8 mouse cellular contexts compared by ENCODE assay signal in genomic region chr11:96823471-96823837, GRCm38 (mm10). TPM values are rescaled to one million over a fixed set of nuclear protein-coding genes. Genes with fewer than 3 reads are reported as not detected.
A peak's percentile ranks its signal among the peaks of the same experiment; 100 is the strongest.
DNase-seq lines count a peak whose midpoint lies in the region; ATAC-seq and TF ChIP-seq lines count a peak whose summit lies in the region.

No protein-coding gene starts in this region.

- intact Hi-C loops in gastrocnemius, postnatal 14 days (cut with DNase I; ENCODE audit: low total_unique reads) = no loop called here

- 5% methylated on average over 13 of the region's 13 CpGs for WGBS in kidney, embryonic 16.5 days
- 15% methylated on average over 13 of the region's 13 CpGs for WGBS in bone marrow, adult 2 months
- 17% methylated on average over 9 of the region's 13 CpGs for WGBS in heart, embryonic 14.5 days
- 19% methylated on average over 13 of the region's 13 CpGs for WGBS in liver, postnatal 0 days (ENCODE audit: insufficient replicate concordance)

- H3K27me3 ChIP-seq in kidney, embryonic 16.5 days (ENCODE audit: insufficient read depth, low read length) = no peaks in the 10 kb centered on the region
- H3K27me3 ChIP-seq in heart, embryonic 14.5 days (ENCODE audit: control insufficient read depth, insufficient read depth, low read length) = no peaks in the 10 kb centered on the region
- no peaks in the 10 kb centered on the region for H3K27me3 ChIP-seq in liver, postnatal 0 days (ENCODE audit: insufficient read depth, low read length)

- H3K9ac ChIP-seq in kidney, embryonic 16.5 days (replicated peaks; ENCODE audit: low read length) = peak overlapping the region; percentile 68
- peak overlapping the region; percentile 73 for H3K9ac ChIP-seq in heart, embryonic 14.5 days (ENCODE audit: low read length)
- peak overlapping the region; percentile 56 for H3K9ac ChIP-seq in liver, postnatal 0 days (replicated peaks)

- peak overlapping the region; percentile 94 for H3K4me2 ChIP-seq in kidney, embryonic 16.5 days (replicated peaks; ENCODE audit: low read depth, low read length)
- peak overlapping the region; percentile 98 for H3K4me2 ChIP-seq in heart, embryonic 14.5 days (ENCODE audit: low read length)
- peak overlapping the region; percentile 88 for H3K4me2 ChIP-seq in liver, postnatal 0 days (ENCODE audit: low read depth, low read length)

- H3K27ac ChIP-seq in kidney, embryonic 16.5 days (ENCODE audit: low read length) = peak overlapping the region; percentile 81
- H3K27ac ChIP-seq in bone marrow, adult 2 months (ENCODE audit: control insufficient read depth, insufficient read depth, low read depth, low read length, poor library complexity) = no peak overlapping the region; the same call in 1 of the 2 replicates
- H3K27ac ChIP-seq in heart, embryonic 14.5 days (replicated peaks in 1 of 2; ENCODE audit: control insufficient read depth in 1 of 2, insufficient read depth in 1 of 2, low read depth in 2 of 2, low read length in 2 of 2) = peak overlapping the region in 1 of 2 experiments; percentile 99; a peak in 1 of 4 replicates
- H3K27ac ChIP-seq in liver, postnatal 0 days (ENCODE audit: low read depth) = peak overlapping the region; percentile 60

- peak overlapping the region; percentile 57 for H3K4me3 ChIP-seq in kidney, embryonic 16.5 days (ENCODE audit: low read length)
- H3K4me3 ChIP-seq in bone marrow, adult 2 months (replicated peaks; ENCODE audit: control insufficient read depth, low read depth, low read length) = peak overlapping the region; percentile 6
- peak overlapping the region; percentile 44 to 67 for H3K4me3 ChIP-seq in heart, embryonic 14.5 days (ENCODE audit: control insufficient read depth in 1 of 2, insufficient read depth in 1 of 2, low read depth in 1 of 2, low read length in 2 of 2)
- peak overlapping the region; percentile 53 for H3K4me3 ChIP-seq in liver, postnatal 0 days (ENCODE audit: low read depth, low read length)

- no peak for TF ChIP-seq CTCF in bone marrow, adult 2 months (IDR thresholded peaks at IDR 0.05; ENCODE audit: control insufficient read depth, insufficient read depth, low read length)
- TF ChIP-seq CTCF in liver, postnatal 0 days (IDR thresholded peaks at IDR 0.05; ENCODE audit: low read depth) = no peak

- peaks cover 51% of the 10 kb centered on the region for H3K36me3 ChIP-seq in kidney, embryonic 16.5 days (ENCODE audit: insufficient read depth, low read length)
- peaks cover 64% of the 10 kb centered on the region for H3K36me3 ChIP-seq in heart, embryonic 14.5 days (ENCODE audit: control insufficient read depth, insufficient read depth, low read length)
- H3K36me3 ChIP-seq in liver, postnatal 0 days (replicated peaks; ENCODE audit: insufficient read depth, low read length) = peaks cover 43% of the 10 kb centered on the region

- no peaks in the 10 kb centered on the region for H3K9me3 ChIP-seq in kidney, embryonic 16.5 days (ENCODE audit: low read length)
- no peaks in the 10 kb centered on the region for H3K9me3 ChIP-seq in heart, embryonic 14.5 days (ENCODE audit: control insufficient read depth, low read length)
- no peaks in the 10 kb centered on the region for H3K9me3 ChIP-seq in liver, postnatal 0 days (ENCODE audit: low read length)

- no peak for TF ChIP-seq POLR2A in bone marrow, adult 2 months (IDR thresholded peaks at IDR 0.05; ENCODE audit: borderline replicate concordance, control insufficient read depth, low read depth, low read length)

- TF ChIP-seq EP300 in liver, postnatal 0 days (IDR thresholded peaks at IDR 0.05; ENCODE audit: low read depth) = no peak

- no peak; the same call in none of the 2 replicates for ATAC-seq in kidney, embryonic 16.5 days (ENCODE audit: low FRiP score, low TSS enrichment)
- ATAC-seq in heart, embryonic 14.5 days (ENCODE audit: insufficient number of reproducible peaks, insufficient read depth, low FRiP score, low read depth) = 0 out of 2 replicates have a peak, but pooled peaks have one; percentile 0
- ATAC-seq in liver, postnatal 0 days = no peak

- DNase-seq in kidney, adult 8-10 months = no peak
- DNase-seq in liver, postnatal 0 days = no peak
- DNase-seq in gastrocnemius, postnatal 14 days = no peak
- DNase-seq in left cerebral cortex, adult 18-20 months (ENCODE audit: low spot score in 2 of 2) = no peak
- DNase-seq in spleen, postnatal 14 days (ENCODE audit: low spot score in 2 of 2) = no peak

- H3K4me1 ChIP-seq in kidney, embryonic 16.5 days (ENCODE audit: insufficient read depth, low read length) = peaks cover 58% of the 10 kb centered on the region
- H3K4me1 ChIP-seq in bone marrow, adult 2 months (ENCODE audit: control insufficient read depth, insufficient read depth, low read length) = peaks cover 5% of the 10 kb centered on the region; the same call in 1 of the 2 replicates
- H3K4me1 ChIP-seq in heart, embryonic 14.5 days (ENCODE audit: control insufficient read depth in 2 of 2, insufficient read depth in 2 of 2, low read length in 2 of 2) = peaks cover 40 to 60% of the 10 kb centered on the region in 2 experiments
- H3K4me1 ChIP-seq in liver, postnatal 0 days (ENCODE audit: insufficient read depth) = peaks cover 55% of the 10 kb centered on the region

RNA-seq across cellular contexts. Expression of gene Nfe2l1, which starts 6.3 kb away (rescaled TPM):
- 93.9 and 96.8 TPM in 2 replicates for polyA plus RNA-seq in kidney, embryonic 16.5 days (2015; fragmentation: Nextera tagmentation; extraction: Ambion mirVana)
- polyA plus RNA-seq in bone marrow, adult 2 months (2011; ENCODE audit: insufficient read depth, insufficient read length, low replicate concordance, missing spikeins) = 36.7 and 54.1 TPM in 2 replicates
- 49.7 and 55.1 TPM in 2 replicates for polyA plus RNA-seq in heart, embryonic 14.5 days (2014; fragmentation: Nextera tagmentation; extraction: Ambion mirVana)
- 17.6 and 22.1 TPM in 2 replicates for polyA plus RNA-seq in liver, postnatal 0 days (2015; fragmentation: Nextera tagmentation; extraction: Ambion mirVana)
- total RNA-seq in gastrocnemius, postnatal 14 days (2021) = 100 to 1,000 TPM; 241 to 268 TPM
- 100 to 1,000 TPM; 292 to 305 TPM for total RNA-seq in left cerebral cortex, adult 18-20 months (2021)

RNA-seq across cellular contexts. Expression of gene Copz2, which starts 26.2 kb away (rescaled TPM):
- polyA plus RNA-seq in kidney, embryonic 16.5 days (2015; fragmentation: Nextera tagmentation; extraction: Ambion mirVana) = 115 and 117 TPM in 2 replicates
- 6.0 and 19.2 TPM in 2 replicates for polyA plus RNA-seq in bone marrow, adult 2 months (2011; ENCODE audit: insufficient read depth, insufficient read length, low replicate concordance, missing spikeins)
- polyA plus RNA-seq in heart, embryonic 14.5 days (2014; fragmentation: Nextera tagmentation; extraction: Ambion mirVana) = 134 and 141 TPM in 2 replicates
- 51.0 and 55.5 TPM in 2 replicates for polyA plus RNA-seq in liver, postnatal 0 days (2015; fragmentation: Nextera tagmentation; extraction: Ambion mirVana)
- total RNA-seq in gastrocnemius, postnatal 14 days (2021) = 10 to 100 TPM; 28.3 to 36.3 TPM
- total RNA-seq in left cerebral cortex, adult 18-20 months (2021) = 1 to 10 TPM; 5.9 to 6.3 TPM

RNA-seq across cellular contexts. Expression of gene Cbx1, which starts 34.5 kb away (rescaled TPM):
- 109 and 121 TPM in 2 replicates for polyA plus RNA-seq in kidney, embryonic 16.5 days (2015; fragmentation: Nextera tagmentation; extraction: Ambion mirVana)
- 43.1 and 60.2 TPM in 2 replicates for polyA plus RNA-seq in bone marrow, adult 2 months (2011; ENCODE audit: insufficient read depth, insufficient read length, low replicate concordance, missing spikeins)
- polyA plus RNA-seq in heart, embryonic 14.5 days (2014; fragmentation: Nextera tagmentation; extraction: Ambion mirVana) = 41.1 and 44.2 TPM in 2 replicates
- polyA plus RNA-seq in liver, postnatal 0 days (2015; fragmentation: Nextera tagmentation; extraction: Ambion mirVana) = 20.7 and 24.9 TPM in 2 replicates
- 10 to 100 TPM; 36.4 to 37.5 TPM for total RNA-seq in gastrocnemius, postnatal 14 days (2021)
- total RNA-seq in left cerebral cortex, adult 18-20 months (2021) = 10 to 100 TPM; 40.8 to 43.3 TPM

RNA-seq across cellular contexts. Expression of gene Snx11, which starts 46.1 kb away (rescaled TPM):
- 20.1 and 21.8 TPM in 2 replicates for polyA plus RNA-seq in kidney, embryonic 16.5 days (2015; fragmentation: Nextera tagmentation; extraction: Ambion mirVana)
- 27.5 and 37.0 TPM in 2 replicates for polyA plus RNA-seq in bone marrow, adult 2 months (2011; ENCODE audit: insufficient read depth, insufficient read length, low replicate concordance, missing spikeins)
- 4.3 and 6.1 TPM in 2 replicates for polyA plus RNA-seq in heart, embryonic 14.5 days (2014; fragmentation: Nextera tagmentation; extraction: Ambion mirVana)
- 7.0 and 7.5 TPM in 2 replicates for polyA plus RNA-seq in liver, postnatal 0 days (2015; fragmentation: Nextera tagmentation; extraction: Ambion mirVana)
- 10 to 100 TPM in 1 of 2 experiments, 1 to 10 TPM in 1; 7.7 to 11.0 TPM for total RNA-seq in gastrocnemius, postnatal 14 days (2021)
- total RNA-seq in left cerebral cortex, adult 18-20 months (2021) = 10 to 100 TPM; 48.8 to 48.9 TPM

Comparison
In these comparisons a context has a peak if more than half of its experiments do, and no peak if none do; other contexts are left out.
1. H3K4me3 ChIP-seq: peak in every context shown above with its lines; median percentile 57 in kidney, embryonic 16.5 days; 56 in heart, embryonic 14.5 days; 53 in liver, postnatal 0 days; 6 in bone marrow, adult 2 months.